Mouse (Mus musculus) stomach, embryonic 14.5 days (tissue): ENCODE measurements around the gene Tcf7. TPM values are rescaled to one million over a fixed set of nuclear protein-coding genes. Genes with fewer than 3 reads are reported as not detected.
"Not testable (repeated sequence)": the region's sequence is repeated elsewhere in the genome, so short reads cannot be mapped to it uniquely, and the experiment has no call there.

Experiments used
- ATAC-seq: fragments of 200-750 bp; cut with Nextera tagmentation; 2 replicates; pipeline ENCODE4 v1.8.0; 2017; ENCODE audit warnings: low read depth, moderate TSS enrichment; ENCODE audit not compliant: insufficient number of reproducible peaks, insufficient read depth, low FRiP score
- H3K27ac ChIP-seq: fragments of 300-500 bp; sonication (generic); 2 replicates; pipeline ENCODE4 v1.5.1; 2014; ENCODE audit warnings: mild to moderate bottlenecking, low read length, moderate library complexity, mixed read lengths
- H3K27me3 ChIP-seq: fragments of 300-500 bp; sonication (generic); 2 replicates; pipeline ENCODE4 v1.6.1; 2014; ENCODE audit warnings: low read length, control low read depth, mixed read lengths; ENCODE audit not compliant: control insufficient read depth, insufficient read depth
- H3K36me3 ChIP-seq: fragments of 300-500 bp; sonication (generic); 2 replicates; pipeline ENCODE4 v1.6.1; 2014; ENCODE audit warnings: mild to moderate bottlenecking, control low read depth, low read length, moderate library complexity, mixed read lengths; ENCODE audit not compliant: control insufficient read depth, insufficient read depth
- H3K4me1 ChIP-seq: fragments of 300-500 bp; sonication (generic); 2 replicates; pipeline ENCODE4 v1.6.1; 2014; ENCODE audit warnings: low read length, control low read depth, mixed read lengths; ENCODE audit not compliant: control insufficient read depth, insufficient read depth
- H3K4me2 ChIP-seq: fragments of 300-500 bp; sonication (generic); replicated peaks from 2 replicates; pipeline ENCODE4 v1.6.1; 2014; ENCODE audit warnings: low read depth, low read length, control low read depth
- H3K4me3 ChIP-seq: fragments of 300-500 bp; sonication (generic); 2 replicates; pipeline ENCODE4 v1.5.1; 2014; ENCODE audit warnings: low read depth, low read length, control low read depth
- H3K9ac ChIP-seq: fragments of 300-500 bp; sonication (generic); replicated peaks from 2 replicates; pipeline ENCODE4 v1.6.1; 2014; ENCODE audit warnings: low read depth, mild to moderate bottlenecking, control low read depth, low read length, moderate library complexity, mixed read lengths
- H3K9me3 ChIP-seq: fragments of 300-500 bp; sonication (generic); 2 replicates; pipeline ENCODE4 v1.6.1; 2016; ENCODE audit warnings: low read depth, low read length, control low read depth; ENCODE audit not compliant: control insufficient read depth
- WGBS: fragments of 180-500 bp; shearing (Covaris S2); extraction: QIAGEN DNeasy Blood & Tissue Kit; methylation state at CpG from one replicate; pipeline ENCODE4 v1.1.7; 2014; 5-methylcytosine and 5-hydroxymethylcytosine counted together
- polyA plus RNA-seq: library from polyadenylated mRNA; unstranded; fragments of >200 nt; fragmentation: Nextera tagmentation; extraction: Ambion mirVana; gene quantifications from 2 replicates; pipeline ENCODE4 v1.2.1, GENCODE M21; 2014

Tcf7 gene
- polyA plus RNA-seq, 1 experiment from 2014 or later, result 4.4 TPM

DNA sequence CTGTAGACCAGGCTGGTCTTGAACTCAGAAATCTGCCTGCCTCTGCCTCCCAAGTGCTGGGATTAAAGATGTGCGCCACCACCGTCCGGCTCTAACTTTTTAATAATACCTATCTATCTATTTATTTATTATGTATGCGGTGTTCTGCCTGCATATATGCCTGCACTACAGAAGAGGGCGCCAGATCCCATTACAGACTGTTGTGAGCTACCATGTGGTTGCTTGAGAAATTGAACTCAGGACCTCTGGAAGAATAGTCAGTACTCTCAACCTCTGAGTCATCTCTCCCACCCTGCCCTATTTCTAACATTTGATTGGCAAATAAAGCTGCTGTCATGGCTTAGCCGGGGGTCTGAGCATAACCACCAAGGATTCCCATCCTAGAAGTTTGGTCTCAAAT is 59.9 kb downstream of the Tcf7 start:
- Histone ChIP-seq H3K4me2 (no peak overlapping the region), H3K36me3 (no peaks in the 10 kb centered on the region), H3K27ac (no peak overlapping the region), H3K4me1 (no peaks in the 10 kb centered on the region), H3K9ac (no peak overlapping the region), H3K27me3 (no peaks in the 10 kb centered on the region), H3K9me3 (no peaks in the 10 kb centered on the region), H3K4me3 (no peak overlapping the region)
- 74% methylated on average over 6 of the region's 6 CpGs for WGBS
- ATAC-seq, result no peak

DNA sequence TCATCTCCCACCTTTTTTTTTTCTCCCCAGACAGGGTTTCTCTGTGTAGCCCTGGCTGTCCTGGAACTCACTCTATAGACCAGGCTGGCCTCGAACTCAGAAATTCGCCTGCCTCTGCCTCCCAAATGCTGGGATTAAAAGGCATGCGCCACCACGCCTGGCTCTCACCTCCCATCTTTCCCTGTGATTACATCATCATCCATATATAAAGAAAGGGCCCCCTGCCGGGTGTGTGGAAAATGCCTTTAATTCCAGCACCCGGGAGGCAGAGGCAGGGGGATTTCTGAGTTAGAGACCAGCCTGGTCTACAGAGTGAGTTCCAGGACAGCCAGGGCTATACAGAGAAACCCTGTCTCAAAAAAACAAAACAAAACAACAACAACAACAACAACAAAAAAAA is 60.9 kb downstream of the Tcf7 start:
- WGBS, result 91% methylated on average over 6 of the region's 6 CpGs

DNA sequence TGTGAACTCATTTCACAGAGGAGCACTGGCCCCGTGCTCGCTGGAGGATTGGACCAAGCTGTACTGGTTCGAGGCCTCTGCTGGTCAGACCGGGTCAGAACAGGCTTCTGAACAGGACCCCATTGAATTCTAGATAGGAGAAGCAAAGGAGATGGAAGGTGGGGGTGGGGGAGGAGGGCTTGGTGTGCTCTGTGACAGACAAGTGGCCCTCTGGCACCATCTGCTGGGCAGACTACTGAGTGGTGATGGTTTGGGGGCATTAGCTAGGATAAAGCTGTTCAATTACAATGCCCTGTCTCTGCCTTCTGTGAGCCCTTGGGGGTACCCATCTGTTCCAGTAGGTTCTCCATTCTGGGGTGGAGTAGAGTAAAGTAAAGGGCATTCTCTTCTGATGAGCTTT is 62.5 kb downstream of the Tcf7 start:
- Histone ChIP-seq H3K4me1 (no peaks in the 10 kb centered on the region), H3K9ac (no peak overlapping the region), H3K27ac (no peak overlapping the region), H3K4me2 (peak overlapping the region; percentile 27), H3K4me3 (no peak overlapping the region), H3K27me3 (no peaks in the 10 kb centered on the region), H3K9me3 (no peaks in the 10 kb centered on the region), H3K36me3 (no peaks in the 10 kb centered on the region)
- 11% methylated on average over 4 of the region's 4 CpGs for whole genome bisulfite sequencing
- ATAC-seq, result peak; percentile 18; the same call in 1 of the 2 replicates

More for the DNA sequence above, 60.9 kb downstream of the Tcf7 start:
- not testable (repeated sequence) for H3K4me1 ChIP-seq, H3K4me2 ChIP-seq, H3K9ac ChIP-seq, H3K4me3 ChIP-seq, ATAC-seq, H3K9me3 ChIP-seq, H3K36me3 ChIP-seq, H3K27me3 ChIP-seq, H3K27ac ChIP-seq

DNA sequence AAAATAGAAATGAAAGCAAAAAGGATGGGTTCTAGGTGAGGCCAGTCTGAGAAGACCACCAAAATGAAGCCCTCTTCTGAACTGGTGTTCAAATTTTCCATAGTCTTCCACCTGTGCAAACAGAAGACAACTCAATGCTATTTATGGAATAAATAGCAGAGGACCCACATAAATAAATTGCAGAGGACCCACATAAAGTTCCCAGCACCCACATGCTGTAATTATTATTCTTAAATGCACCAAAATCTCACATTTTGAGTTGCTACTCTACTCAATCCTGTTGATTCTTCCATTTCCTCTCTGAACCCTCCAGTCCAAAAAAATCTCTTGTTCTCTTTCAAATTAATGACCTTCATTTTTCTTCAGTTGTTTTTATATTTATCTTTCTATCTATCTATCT is 68.9 kb downstream of the Tcf7 start, which contains the start of gene Olfr1371:
Gene Olfr1371, minus strand, starts transcription at position 101 of the 400 bp plus-strand sequence.
- Histone ChIP-seq H3K4me1 (no peaks in the 10 kb centered on the region), H3K9me3 (no peaks in the 10 kb centered on the region), H3K36me3 (no peaks in the 10 kb centered on the region), H3K4me2 (no peak within 1 kb of the TSS), H3K27ac (no peak within 1 kb of the TSS), H3K9ac (no peak within 1 kb of the TSS), H3K4me3 (no peak within 1 kb of the TSS), H3K27me3 (no peaks in the 10 kb centered on the region)
- no peak for ATAC-seq

Other genes starting within 250 kb of the Tcf7 start
- gene Ppp2ca, start 184.3 kb downstream of the Tcf7 start, polyA plus RNA-seq, result 88.3 and 91.0 TPM in 2 replicates
- gene Olfr1373, start 137.5 kb downstream of the Tcf7 start, polyA plus RNA-seq, result not detected in 2 replicates
- not detected in 2 replicates for gene Olfr1371, start 69.0 kb downstream of the Tcf7 start, polyA plus RNA-seq
- gene Skp1a, start 51.0 kb downstream of the Tcf7 start, polyA plus RNA-seq, result 800 and 831 TPM in 2 replicates
- 202 and 210 TPM in 2 replicates for gene Vdac1, start 77.8 kb upstream of the Tcf7 start, polyA plus RNA-seq
- gene 9530068E07Rik, start 113.4 kb upstream of the Tcf7 start, polyA plus RNA-seq, result 212 and 229 TPM in 2 replicates